Mouse (Mus musculus) lung, adult 2 months (tissue): ENCODE data around the gene Efcab2.

Source experiments
- CTCF ChIP-seq: fragments of 200-500 bp; IDR thresholded peaks from 2 replicates; pipeline ENCODE4 v1.5.1; 2011; ENCODE audit warnings: mild to moderate bottlenecking, low read length, control low read depth; ENCODE audit not compliant: insufficient read depth
- POLR2A ChIP-seq: fragments of 200-500 bp; IDR thresholded peaks from 2 replicates; pipeline ENCODE4 v1.6.1; 2011; ENCODE audit warnings: low read depth, mild to moderate bottlenecking, control low read depth, low read length, borderline replicate concordance; ENCODE audit errors: extremely low read depth

GRCm38 (mm10) chr1:178449172-178449571 lies 43.3 kb downstream of the Efcab2 start:
- TF ChIP-seq POLR2A, result no peak
- TF ChIP-seq CTCF, result peak; percentile 100
